Mouse (Mus musculus) gastrocnemius, postnatal 25 days (tissue): Measurements from ENCODE around the gene Lix1l. TPM values are rescaled to one million over a fixed set of nuclear protein-coding genes. Genes with fewer than 3 reads are reported as not detected.
"Not testable (repeated sequence)": the region's sequence is repeated elsewhere in the genome, so short reads cannot be mapped to it uniquely, and the experiment has no call there.

Experiments
- DNase-seq: peaks from one replicate; pipeline ENCODE4 v3.0.0; 2022
- total RNA-seq, 2 experiments: library from RNA; stranded (reverse); gene quantifications; 1 replicate in 1 of 2; 2 replicates in 1 of 2; pipeline ENCODE4 v1.2.3; 2021

The Lix1l gene
- total RNA-seq, 2 experiments from 2014 or later: 6.7 to 7.0 TPM

- DNase-seq: peak; percentile 92
Measured at GRCm38 (mm10) chr3:96629729-96630600, 29.0 kb downstream of the Lix1l start, which contains the start of gene Rbm8a. Gene Rbm8a (plus strand): TSS chr3:96629933.

- no peak for DNase-seq
Measured at GRCm38 (mm10) chr3:96632058-96632457, 31.1 kb downstream of the Lix1l start.

GRCm38 (mm10) chr3:96634015-96634414, 33.1 kb downstream of the Lix1l start:
- DNase-seq: no peak

GRCm38 (mm10) chr3:96634928-96635879, 34.3 kb downstream of the Lix1l start, which contains the start of the genes Pex11b and Gm42957:
Gene Pex11b (plus strand): TSS chr3:96635376.
Gene Gm42957 (plus strand): TSS chr3:96635474.
- DNase-seq: peak; percentile 89

GRCm38 (mm10) chr3:96635906-96636305, 35.0 kb downstream of the Lix1l start:
- no peak for DNase-seq

- DNase-seq: no peak
Measured at GRCm38 (mm10) chr3:96636448-96636847, 35.5 kb downstream of the Lix1l start.

GRCm38 (mm10) chr3:96639219-96639618, 38.3 kb downstream of the Lix1l start:
- no peak for DNase-seq

- peak; percentile 40 for DNase-seq
Measured at GRCm38 (mm10) chr3:96645018-96645649, 44.2 kb downstream of the Lix1l start, which contains the start of gene Itga10. Gene Itga10 (plus strand): TSS chr3:96645584.

- DNase-seq: no peak
Measured at GRCm38 (mm10) chr3:96647365-96647764, 46.4 kb downstream of the Lix1l start.

GRCm38 (mm10) chr3:96660901-96661300, 60.0 kb downstream of the Lix1l start:
- DNase-seq: no peak

GRCm38 (mm10) chr3:96662731-96663316, 61.9 kb downstream of the Lix1l start:
- DNase-seq: no peak

GRCm38 (mm10) chr3:96663432-96664239, 62.7 kb downstream of the Lix1l start:
- peak; percentile 75 for DNase-seq

- DNase-seq: not testable (repeated sequence)
Measured at GRCm38 (mm10) chr3:96665732-96666363, 64.9 kb downstream of the Lix1l start.

GRCm38 (mm10) chr3:96666916-96667315, 66.0 kb downstream of the Lix1l start:
- no peak for DNase-seq

- no peak for DNase-seq
Measured at GRCm38 (mm10) chr3:96667316-96667715, 66.4 kb downstream of the Lix1l start.

GRCm38 (mm10) chr3:96668424-96669067, 67.6 kb downstream of the Lix1l start:
- DNase-seq: no peak

- DNase-seq: peak; percentile 83
Measured at GRCm38 (mm10) chr3:96669727-96670468, 68.9 kb downstream of the Lix1l start, which contains the start of gene Ankrd35. Gene Ankrd35 (plus strand): TSS chr3:96670131.

- DNase-seq: no peak
Measured at GRCm38 (mm10) chr3:96671519-96671918, 70.6 kb downstream of the Lix1l start.

GRCm38 (mm10) chr3:96673514-96673913, 72.6 kb downstream of the Lix1l start:
- no peak for DNase-seq
